Mouse (Mus musculus) cerebellum, postnatal 36 days (tissue): ENCODE data around the gene Dnaja4.
A peak's percentile ranks its signal among the peaks of the same experiment; 100 is the strongest.
"Not testable (repeated sequence)": the region's sequence is repeated elsewhere in the genome, so short reads cannot be mapped to it uniquely, and the experiment has no call there.

Experiments
- DNase-seq, 2 experiments: peaks; one replicate each; pipeline ENCODE4 v3.0.0; 2021 to 2022; ENCODE audit warnings: mixed read lengths in 2 of 2

Dnaja4 gene

GRCm38 (mm10) chr9:54698318-54699086, at the start of gene Dnaja4:
Gene Dnaja4 (plus strand): TSS chr9:54698873.
- no peak for DNase-seq

- no peak for DNase-seq
Measured at GRCm38 (mm10) chr9:54649360-54649759, 49.3 kb upstream of the Dnaja4 start.

- no peak for DNase-seq
Measured at GRCm38 (mm10) chr9:54652778-54653177, 45.9 kb upstream of the Dnaja4 start.

- no peak for DNase-seq
Measured at GRCm38 (mm10) chr9:54655846-54656245, 42.8 kb upstream of the Dnaja4 start.

GRCm38 (mm10) chr9:54656402-54656801, 42.3 kb upstream of the Dnaja4 start:
- no peak for DNase-seq

GRCm38 (mm10) chr9:54658773-54659172, 39.9 kb upstream of the Dnaja4 start:
- DNase-seq = no peak

- peak in 1 of 2 experiments; percentile 15 for DNase-seq
Measured at GRCm38 (mm10) chr9:54661605-54662377, 36.9 kb upstream of the Dnaja4 start, which contains the start of gene Acsbg1. Gene Acsbg1 (minus strand): TSS chr9:54661870.

- no peak for DNase-seq
Measured at GRCm38 (mm10) chr9:54664358-54664757, 34.3 kb upstream of the Dnaja4 start.

- DNase-seq = no peak
Measured at GRCm38 (mm10) chr9:54666116-54666515, 32.6 kb upstream of the Dnaja4 start.

GRCm38 (mm10) chr9:54668455-54668854, 30.2 kb upstream of the Dnaja4 start:
- peak; percentile 41 to 52 for DNase-seq

GRCm38 (mm10) chr9:54671962-54672361, 26.7 kb upstream of the Dnaja4 start:
- no peak for DNase-seq

GRCm38 (mm10) chr9:54673887-54674286, 24.8 kb upstream of the Dnaja4 start:
- no peak for DNase-seq

- DNase-seq = peak; percentile 79 to 86
Measured at GRCm38 (mm10) chr9:54676531-54676986, 22.1 kb upstream of the Dnaja4 start.

- peak; percentile 53 to 69 for DNase-seq
Measured at GRCm38 (mm10) chr9:54682846-54683245, 15.8 kb upstream of the Dnaja4 start.

- DNase-seq = no peak
Measured at GRCm38 (mm10) chr9:54683814-54684605, 14.7 kb upstream of the Dnaja4 start.

- DNase-seq = no peak
Measured at GRCm38 (mm10) chr9:54687246-54688236, 11.1 kb upstream of the Dnaja4 start.

GRCm38 (mm10) chr9:54689446-54689845, 9.2 kb upstream of the Dnaja4 start:
- DNase-seq = no peak

- not testable (repeated sequence) for DNase-seq
Measured at GRCm38 (mm10) chr9:54690697-54691096, 8.0 kb upstream of the Dnaja4 start.

GRCm38 (mm10) chr9:54691241-54691805, 7.3 kb upstream of the Dnaja4 start:
- DNase-seq = peak; percentile 19 to 26

GRCm38 (mm10) chr9:54699087-54699344, 343 bp downstream of the Dnaja4 start:
- no peak for DNase-seq

GRCm38 (mm10) chr9:54699345-54700173, 886 bp downstream of the Dnaja4 start:
- DNase-seq = peak; percentile 78 to 79
